Mouse (Mus musculus) neural tube, embryonic 14.5 days (tissue): ENCODE results near the gene Rps6kb1. TPM values are rescaled to one million over a fixed set of nuclear protein-coding genes. Genes with fewer than 3 reads are reported as not detected.

ENCODE experiments used
- ATAC-seq: fragments of 200-750 bp; cut with Nextera tagmentation; 2 replicates; pipeline ENCODE4 v1.8.0; 2017; ENCODE audit warnings: low read depth, mild to moderate bottlenecking, moderate TSS enrichment, moderate library complexity
- H3K27ac ChIP-seq: fragments of 300-500 bp; sonication (generic); 2 replicates; pipeline ENCODE4 v1.5.1; 2014; ENCODE audit warnings: low read depth, mild to moderate bottlenecking, control low read depth, low read length, moderate library complexity, mixed read lengths
- H3K27me3 ChIP-seq: fragments of 300-500 bp; sonication (generic); 2 replicates; pipeline ENCODE4 v1.6.1; 2014; ENCODE audit warnings: low read length; ENCODE audit not compliant: control insufficient read depth, insufficient read depth
- H3K36me3 ChIP-seq: fragments of 300-500 bp; sonication (generic); 2 replicates; pipeline ENCODE4 v1.6.1; 2014; ENCODE audit warnings: low read length, mixed read lengths; ENCODE audit not compliant: control insufficient read depth, insufficient read depth
- H3K4me1 ChIP-seq: fragments of 300-500 bp; sonication (generic); 2 replicates; pipeline ENCODE4 v1.6.1; 2014; ENCODE audit warnings: low read length; ENCODE audit not compliant: control insufficient read depth, insufficient read depth
- H3K4me2 ChIP-seq: fragments of 300-500 bp; sonication (generic); 2 replicates; pipeline ENCODE4 v1.6.1; 2014; ENCODE audit warnings: mild to moderate bottlenecking, low read depth, low read length, control low read depth
- H3K4me3 ChIP-seq: fragments of 300-500 bp; sonication (generic); 2 replicates; pipeline ENCODE4 v1.5.1; 2014; ENCODE audit warnings: low read depth, low read length, control low read depth, mixed read lengths
- H3K9ac ChIP-seq: fragments of 300-500 bp; sonication (generic); replicated peaks from 2 replicates; pipeline ENCODE4 v1.6.1; 2014; ENCODE audit warnings: low read depth, mild to moderate bottlenecking, control low read depth, low read length, mixed read lengths
- H3K9me3 ChIP-seq: fragments of 300-500 bp; sonication (generic); 2 replicates; pipeline ENCODE4 v1.6.1; 2016; ENCODE audit warnings: low read length; ENCODE audit not compliant: control insufficient read depth
- WGBS: fragments of 180-500 bp; shearing (Covaris S2); extraction: QIAGEN DNeasy Blood & Tissue Kit; methylation state at CpG from one replicate; pipeline ENCODE4 v1.1.7; 2014; 5-methylcytosine and 5-hydroxymethylcytosine counted together
- polyA plus RNA-seq: library from polyadenylated mRNA; unstranded; fragments of >200 nt; fragmentation: Nextera tagmentation; extraction: Ambion mirVana; gene quantifications from 2 replicates; pipeline ENCODE4 v1.2.1, GENCODE M21; 2014

Gene Rps6kb1
- polyA plus RNA-seq, 1 experiment from 2014 or later = 47.2 TPM

DNA sequence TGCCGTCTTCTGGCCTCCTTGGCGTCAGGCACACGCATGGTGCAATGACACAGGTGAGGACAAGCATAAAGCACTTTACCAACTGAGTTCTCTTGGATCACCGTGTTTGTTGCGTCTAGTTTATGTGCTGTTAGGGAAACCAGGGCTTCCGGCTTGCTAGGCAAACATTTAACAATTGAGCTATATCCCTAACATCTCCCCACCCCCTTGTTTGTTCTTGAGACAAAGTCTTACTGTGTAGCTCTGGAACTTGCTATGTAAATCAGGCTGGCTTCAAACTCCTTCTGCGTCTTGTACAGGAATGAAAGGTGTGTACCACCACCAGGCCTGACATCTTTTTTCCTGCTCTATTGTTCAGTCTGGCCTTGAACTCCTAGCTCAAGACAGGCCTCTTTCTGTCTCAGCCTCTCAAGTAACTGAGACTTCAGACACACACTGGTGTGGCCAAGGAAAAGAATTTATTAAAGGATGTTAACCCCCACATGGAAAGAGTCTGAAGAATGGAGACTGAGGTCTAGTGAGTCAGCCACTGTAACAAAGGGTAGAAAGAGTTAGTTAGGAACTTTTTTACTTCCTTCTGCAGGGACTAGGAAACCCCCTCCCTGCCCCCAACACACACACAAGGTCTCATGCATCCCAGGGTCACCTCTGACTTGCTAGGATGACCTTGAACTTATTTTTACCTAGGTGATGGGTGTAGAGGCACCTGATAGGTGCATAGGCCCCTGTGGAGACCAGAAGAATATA, 31.2 kb upstream of the Rps6kb1 start:
- no peak for ATAC-seq
- Histone ChIP-seq H3K9me3 (no peaks in the 10 kb centered on the region), H3K4me1 (no peaks in the 10 kb centered on the region), H3K27me3 (no peaks in the 10 kb centered on the region), H3K9ac (no peak overlapping the region), H3K36me3 (no peaks in the 10 kb centered on the region), H3K4me2 (no peak overlapping the region), H3K4me3 (no peak overlapping the region), H3K27ac (no peak overlapping the region)
- whole genome bisulfite sequencing = 73% methylated on average over 7 of the region's 7 CpGs

DNA sequence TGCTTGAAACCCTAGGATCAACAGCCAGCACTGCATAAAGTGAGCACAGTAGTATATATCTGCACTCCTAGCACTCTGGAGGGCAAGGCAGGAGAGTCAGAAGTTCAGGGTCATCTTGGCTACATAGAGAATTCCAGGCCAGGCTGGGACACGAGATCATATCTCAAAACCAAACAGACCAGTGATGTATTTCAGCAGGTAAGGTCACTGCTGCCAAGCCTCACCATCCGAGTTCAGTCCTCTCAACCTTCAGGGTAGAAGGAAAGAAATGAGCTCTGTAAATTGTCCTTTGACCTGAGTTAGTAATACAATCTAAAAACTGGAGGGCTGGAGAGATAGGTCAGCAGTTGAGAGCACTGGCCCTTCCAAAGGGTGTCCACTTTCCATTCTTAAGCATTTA, 29.8 kb upstream of the Rps6kb1 start:
- ATAC-seq = no peak
- no peaks in the 10 kb centered on the region for H3K27me3 ChIP-seq
- no peak overlapping the region for H3K4me2 ChIP-seq
- 84% methylated on average over 2 of the region's 2 CpGs for WGBS
- no peak overlapping the region for H3K9ac ChIP-seq
- no peak overlapping the region for H3K27ac ChIP-seq
- no peak overlapping the region for H3K4me3 ChIP-seq
- H3K9me3 ChIP-seq = no peaks in the 10 kb centered on the region
- H3K4me1 ChIP-seq = no peaks in the 10 kb centered on the region
- H3K36me3 ChIP-seq = no peaks in the 10 kb centered on the region

DNA sequence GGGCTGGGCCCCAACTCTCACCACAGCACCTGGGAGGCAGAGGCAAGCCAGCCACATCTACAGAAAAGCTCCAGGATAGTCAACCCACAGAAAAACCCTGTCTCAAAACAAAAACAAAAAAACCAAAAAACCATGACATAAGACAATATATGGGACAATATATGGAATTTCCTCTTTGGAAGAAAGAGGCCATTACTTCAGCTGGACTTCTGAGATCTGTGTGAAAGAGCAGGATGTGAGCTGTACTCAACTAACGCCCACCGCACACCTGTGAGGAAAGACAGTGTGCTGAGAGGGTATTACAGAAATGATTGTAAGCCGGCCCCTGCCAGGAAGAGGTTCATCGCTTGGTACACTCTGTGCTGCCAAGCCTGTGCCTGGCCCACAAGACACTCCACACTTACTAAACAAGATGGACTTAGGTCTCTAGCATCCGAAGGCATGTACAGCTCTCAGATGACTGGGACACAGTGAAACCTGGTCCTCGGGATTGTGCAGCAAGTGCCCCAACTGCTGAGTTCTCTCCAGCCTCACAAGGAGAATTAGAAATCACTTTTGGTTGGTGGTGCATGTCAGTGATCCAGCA, 29.1 kb upstream of the Rps6kb1 start:
- H3K9ac ChIP-seq = no peak overlapping the region
- no peaks in the 10 kb centered on the region for H3K36me3 ChIP-seq
- no peaks in the 10 kb centered on the region for H3K4me1 ChIP-seq
- ATAC-seq = no peak
- H3K9me3 ChIP-seq = no peaks in the 10 kb centered on the region
- H3K4me3 ChIP-seq = no peak overlapping the region
- 94% methylated on average over 6 of the region's 6 CpGs for WGBS
- H3K4me2 ChIP-seq = no peak overlapping the region
- H3K27me3 ChIP-seq = no peaks in the 10 kb centered on the region
- no peak overlapping the region for H3K27ac ChIP-seq

DNA sequence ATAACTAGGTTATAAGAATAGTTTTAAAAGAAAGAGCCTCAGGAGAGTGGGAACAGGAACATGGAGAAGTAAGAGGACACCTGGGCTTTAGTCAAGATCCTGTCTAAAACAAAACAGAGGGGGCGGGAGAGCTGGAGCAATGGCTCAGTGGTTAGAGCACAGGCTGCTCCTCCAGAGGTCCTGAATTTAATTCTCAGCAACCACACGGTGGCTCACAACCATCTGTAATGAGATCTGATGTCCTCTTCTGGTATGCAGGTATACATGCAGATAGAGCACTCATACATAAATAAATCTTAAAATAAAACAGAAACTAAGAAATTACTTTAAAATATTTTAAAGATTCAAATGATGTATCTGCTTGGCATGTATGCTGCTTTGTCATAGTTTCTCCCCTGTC, 28.0 kb upstream of the Rps6kb1 start:
- H3K27me3 ChIP-seq = no peaks in the 10 kb centered on the region
- H3K9ac ChIP-seq = no peak overlapping the region
- no peaks in the 10 kb centered on the region for H3K9me3 ChIP-seq
- no peak overlapping the region for H3K4me3 ChIP-seq
- 83% methylated on average over 2 of the region's 2 CpGs for WGBS
- no peak for ATAC-seq
- no peak overlapping the region for H3K27ac ChIP-seq
- H3K36me3 ChIP-seq = no peaks in the 10 kb centered on the region
- no peaks in the 10 kb centered on the region for H3K4me1 ChIP-seq
- H3K4me2 ChIP-seq = no peak overlapping the region

DNA sequence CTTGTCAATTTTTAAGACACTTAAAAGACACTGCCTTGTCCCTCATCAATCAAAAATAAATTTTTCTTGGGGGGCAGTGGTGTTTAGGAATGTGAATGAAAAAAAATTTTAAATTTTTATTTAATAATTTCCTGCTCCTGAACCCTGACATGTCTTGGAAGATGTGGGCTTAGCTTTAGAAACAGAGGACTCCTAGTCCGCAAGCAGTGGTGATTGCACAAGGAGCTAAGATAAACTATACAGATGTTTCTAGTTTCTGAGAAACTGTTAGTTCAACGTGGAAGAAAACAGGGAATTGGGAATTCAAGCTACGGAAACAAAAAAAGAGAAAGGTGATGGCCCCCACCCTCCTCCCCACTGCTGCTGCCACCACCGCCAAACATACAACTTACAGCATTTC, 27.3 kb upstream of the Rps6kb1 start:
- Histone ChIP-seq H3K4me2 (no peak overlapping the region), H3K9me3 (no peaks in the 10 kb centered on the region), H3K27ac (no peak overlapping the region), H3K4me1 (no peaks in the 10 kb centered on the region), H3K4me3 (no peak overlapping the region), H3K9ac (no peak overlapping the region), H3K36me3 (no peaks in the 10 kb centered on the region), H3K27me3 (no peaks in the 10 kb centered on the region)
- 78% methylated on average over 4 of the region's 4 CpGs for WGBS
- no peak for ATAC-seq

DNA sequence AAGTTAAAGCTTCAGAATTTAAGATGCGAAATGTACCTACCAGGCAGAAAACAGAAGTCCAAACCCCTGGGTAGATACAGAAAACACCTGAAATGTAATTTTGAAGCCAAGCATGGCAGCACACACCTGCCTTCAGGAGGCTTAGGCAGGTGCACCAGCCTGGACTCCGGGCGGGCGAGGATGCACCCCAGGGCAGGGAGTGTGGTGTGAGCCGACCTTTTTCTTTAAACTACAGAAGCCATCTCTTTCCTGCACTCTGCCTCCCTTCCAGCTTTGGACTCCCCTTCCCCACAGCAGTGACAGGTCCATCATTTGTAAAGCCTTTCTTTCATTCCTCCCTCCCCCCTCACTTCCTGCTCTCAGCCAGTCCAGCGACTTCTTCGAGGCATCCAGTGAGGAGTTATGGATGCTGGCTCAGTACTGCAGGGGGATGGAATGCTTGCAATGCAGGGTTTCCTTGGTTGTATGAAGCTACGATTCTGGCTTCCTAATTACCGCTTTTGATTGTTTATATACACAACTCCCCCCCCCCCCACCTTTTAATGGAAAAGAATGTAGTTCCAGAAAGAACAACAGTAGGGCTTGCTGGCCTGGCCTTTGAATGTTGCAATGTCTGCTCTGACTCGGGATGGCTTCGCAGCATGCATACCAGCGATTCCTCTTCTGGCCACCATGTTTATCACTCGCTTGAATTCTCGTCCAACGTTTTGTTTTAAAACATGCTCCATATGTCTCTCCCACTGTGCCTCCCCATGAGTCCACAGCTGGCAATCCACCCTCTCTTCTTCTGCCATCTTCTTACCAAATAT, 26.6 kb upstream of the Rps6kb1 start:
- WGBS = 54% methylated on average over 15 of the region's 15 CpGs
- no peak for ATAC-seq
- Histone ChIP-seq H3K9ac (no peak overlapping the region), H3K27ac (0 out of 2 replicates have a peak overlapping the region, but pooled peaks have one; percentile 4), H3K27me3 (no peaks in the 10 kb centered on the region), H3K9me3 (no peaks in the 10 kb centered on the region), H3K4me1 (no peaks in the 10 kb centered on the region), H3K36me3 (no peaks in the 10 kb centered on the region), H3K4me3 (no peak overlapping the region), H3K4me2 (no peak overlapping the region; the same call in 1 of the 2 replicates)

DNA sequence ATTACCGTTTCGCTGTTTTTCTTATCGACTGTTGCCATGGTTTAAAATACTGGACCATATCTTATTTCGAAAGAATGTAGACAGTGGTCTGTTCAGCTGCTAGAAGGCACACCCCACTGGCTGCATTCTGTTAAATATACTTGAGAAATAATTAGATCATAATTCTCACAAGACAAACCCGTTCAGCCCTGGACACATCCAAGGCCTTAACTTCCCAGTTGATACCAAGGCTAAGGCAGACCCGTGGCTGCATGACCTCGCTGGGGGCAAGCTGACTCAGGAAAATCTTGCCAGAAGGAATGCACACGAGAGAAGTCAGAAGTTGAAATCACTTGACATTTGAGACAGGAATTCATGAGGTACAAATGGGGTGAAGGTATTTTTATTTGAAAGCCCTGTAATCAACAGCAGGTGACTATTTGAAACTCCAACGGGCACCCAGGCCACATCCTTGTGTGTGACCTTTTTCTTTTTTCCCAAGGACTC, 25.7 kb upstream of the Rps6kb1 start:
- Histone ChIP-seq H3K27ac (no peak overlapping the region), H3K4me3 (no peak overlapping the region), H3K9ac (no peak overlapping the region), H3K27me3 (no peaks in the 10 kb centered on the region), H3K4me1 (no peaks in the 10 kb centered on the region), H3K36me3 (no peaks in the 10 kb centered on the region), H3K9me3 (no peaks in the 10 kb centered on the region), H3K4me2 (no peak overlapping the region)
- WGBS = 72% methylated on average over 9 of the region's 9 CpGs
- no peak for ATAC-seq

DNA sequence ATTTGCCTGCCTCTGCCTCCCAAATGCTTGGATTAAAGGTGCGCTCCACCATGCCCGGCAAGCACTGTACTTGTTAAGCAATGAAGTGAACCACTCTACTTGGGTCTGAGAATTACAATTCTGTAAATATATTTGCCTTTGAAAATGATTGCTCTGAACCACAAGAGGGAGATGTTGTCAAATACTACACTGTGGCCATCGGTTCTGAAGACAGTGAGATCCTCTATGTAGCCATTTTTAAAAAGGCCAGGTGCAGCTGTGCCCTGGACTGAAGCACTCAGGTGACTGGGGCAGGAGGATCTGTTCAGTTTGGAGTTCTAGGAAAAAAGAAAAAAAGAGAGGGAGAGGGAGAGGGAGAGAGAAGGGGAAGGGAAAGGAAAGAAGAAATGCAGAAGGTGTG, 23.8 kb upstream of the Rps6kb1 start:
- Histone ChIP-seq H3K9ac (no peak overlapping the region), H3K27me3 (no peaks in the 10 kb centered on the region), H3K27ac (no peak overlapping the region), H3K4me2 (no peak overlapping the region), H3K4me1 (no peaks in the 10 kb centered on the region), H3K36me3 (no peaks in the 10 kb centered on the region), H3K9me3 (no peaks in the 10 kb centered on the region), H3K4me3 (no peak overlapping the region)
- ATAC-seq = no peak
- WGBS = 82% methylated on average over 3 of the region's 3 CpGs

DNA sequence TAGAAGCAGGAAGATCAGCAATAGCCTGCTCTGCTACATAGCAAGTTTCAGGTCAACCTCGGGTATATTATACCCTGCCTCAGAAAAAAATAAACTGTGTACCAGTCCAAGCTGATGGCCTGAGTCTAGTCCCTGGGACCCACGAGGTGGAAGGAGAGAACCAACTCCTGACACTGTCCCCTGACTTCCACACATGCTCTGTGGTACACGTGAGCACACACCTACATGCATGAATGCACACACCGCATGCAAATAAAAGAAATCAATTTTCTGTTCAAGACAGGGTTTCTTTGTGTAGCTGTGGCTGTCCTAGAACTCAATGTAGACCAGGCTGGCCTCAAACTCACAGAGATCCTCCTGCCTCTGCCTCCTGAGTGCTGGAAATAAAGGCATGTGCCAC, 13.7 kb upstream of the Rps6kb1 start:
- Histone ChIP-seq H3K27ac (no peak overlapping the region), H3K36me3 (no peaks in the 10 kb centered on the region), H3K4me3 (no peak overlapping the region), H3K9me3 (no peaks in the 10 kb centered on the region), H3K27me3 (no peaks in the 10 kb centered on the region), H3K4me2 (no peak overlapping the region), H3K9ac (no peak overlapping the region), H3K4me1 (no peaks in the 10 kb centered on the region)
- WGBS = 85% methylated on average over 4 of the region's 4 CpGs
- no peak for ATAC-seq
